Mouse (Mus musculus) lung, adult 2 months (tissue): ENCODE results near the gene Ccdc194.

Source experiments
- CTCF ChIP-seq: fragments of 200-500 bp; IDR thresholded peaks from 2 replicates; pipeline ENCODE4 v1.5.1; 2011; ENCODE audit warnings: mild to moderate bottlenecking, low read length, control low read depth; ENCODE audit not compliant: insufficient read depth
- POLR2A ChIP-seq: fragments of 200-500 bp; IDR thresholded peaks from 2 replicates; pipeline ENCODE4 v1.6.1; 2011; ENCODE audit warnings: low read depth, mild to moderate bottlenecking, control low read depth, low read length, borderline replicate concordance; ENCODE audit errors: extremely low read depth

DNA sequence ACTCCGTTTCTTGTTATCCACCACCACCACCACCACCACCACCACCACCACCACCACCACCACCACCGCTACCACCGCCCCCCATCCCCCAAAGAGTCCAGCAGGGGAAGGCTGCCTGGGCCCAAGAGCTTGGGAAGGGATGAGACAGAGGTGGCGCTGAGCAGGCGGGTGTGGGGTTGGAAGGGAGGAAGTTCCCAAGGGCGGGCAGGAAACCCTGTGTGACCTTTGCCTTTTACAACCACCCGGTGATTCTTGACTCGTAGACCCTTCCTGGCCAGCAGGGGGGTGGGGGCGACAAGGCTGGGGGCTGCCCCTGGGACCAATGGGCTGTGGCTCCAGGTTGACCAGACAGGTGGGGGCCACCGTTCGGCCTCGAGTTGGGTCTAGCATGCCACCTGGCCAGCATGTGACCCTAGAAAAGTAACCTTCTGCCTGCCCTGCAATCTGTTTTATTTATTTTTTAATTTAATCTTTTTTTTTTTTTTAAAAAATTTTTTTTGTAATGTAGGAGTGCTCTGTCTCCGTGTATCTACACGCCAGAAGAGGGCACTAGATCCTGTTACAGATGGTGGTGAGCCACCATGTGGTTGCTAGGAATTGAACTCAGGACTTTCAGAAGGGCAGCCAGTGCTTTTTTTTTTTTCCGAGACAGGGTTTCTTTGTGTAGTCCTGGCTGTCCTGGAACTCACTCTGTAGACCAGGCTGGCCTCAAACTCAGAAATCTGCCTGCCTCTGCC, 12.3 kb downstream of the Ccdc194 start:
- TF ChIP-seq CTCF (no peak), POLR2A (no peak)
